Mouse (Mus musculus): ENCODE measurements around the gene Gm21954.

Gene Gm21954

DNA sequence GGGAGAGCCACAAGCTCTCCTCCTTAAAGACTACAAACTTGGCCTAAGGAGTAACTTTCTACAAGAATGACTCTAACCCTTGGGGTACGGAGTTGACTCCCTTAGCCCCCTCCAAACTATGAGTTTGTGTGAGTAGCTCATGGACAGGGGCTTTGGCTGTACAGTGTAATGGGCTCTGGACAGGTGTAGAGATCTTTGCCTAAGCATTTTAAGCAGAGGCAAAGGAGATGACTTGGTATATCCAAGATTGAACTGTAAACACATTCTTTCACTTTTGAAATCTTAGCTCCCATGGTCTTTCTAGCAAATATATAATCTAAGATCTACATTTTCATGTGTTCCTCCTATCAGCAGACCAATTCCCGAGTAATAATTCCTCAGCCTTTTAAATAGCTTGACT, at the start of gene Gm21954:
TSS of gene Gm21954 (minus strand) at position 101 of the 400 bp plus-strand sequence.
- in situ Hi-C loops (cut with MboI, MseI) = no loop called here

DNA sequence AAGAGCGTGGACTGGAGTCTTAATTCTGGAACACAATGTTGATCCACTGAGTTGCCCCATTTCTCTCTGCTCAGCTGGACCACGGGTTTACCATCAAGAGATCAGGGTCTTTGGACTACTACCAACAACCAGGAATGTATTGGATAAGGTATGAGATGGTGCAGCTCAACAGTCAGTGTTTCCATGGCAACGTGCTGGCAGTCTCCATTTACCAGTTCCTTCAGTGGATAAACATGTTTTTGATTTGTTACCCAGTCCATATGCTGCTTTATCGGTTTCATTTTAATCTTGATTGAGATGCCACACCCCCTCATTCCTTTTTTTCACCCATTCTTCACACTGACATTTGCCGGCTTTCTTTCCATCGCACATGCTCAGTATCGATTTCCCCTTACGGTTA, 49.8 kb upstream of the Gm21954 start:
- in situ Hi-C loops (cut with MboI, MseI) = no loop called here

DNA sequence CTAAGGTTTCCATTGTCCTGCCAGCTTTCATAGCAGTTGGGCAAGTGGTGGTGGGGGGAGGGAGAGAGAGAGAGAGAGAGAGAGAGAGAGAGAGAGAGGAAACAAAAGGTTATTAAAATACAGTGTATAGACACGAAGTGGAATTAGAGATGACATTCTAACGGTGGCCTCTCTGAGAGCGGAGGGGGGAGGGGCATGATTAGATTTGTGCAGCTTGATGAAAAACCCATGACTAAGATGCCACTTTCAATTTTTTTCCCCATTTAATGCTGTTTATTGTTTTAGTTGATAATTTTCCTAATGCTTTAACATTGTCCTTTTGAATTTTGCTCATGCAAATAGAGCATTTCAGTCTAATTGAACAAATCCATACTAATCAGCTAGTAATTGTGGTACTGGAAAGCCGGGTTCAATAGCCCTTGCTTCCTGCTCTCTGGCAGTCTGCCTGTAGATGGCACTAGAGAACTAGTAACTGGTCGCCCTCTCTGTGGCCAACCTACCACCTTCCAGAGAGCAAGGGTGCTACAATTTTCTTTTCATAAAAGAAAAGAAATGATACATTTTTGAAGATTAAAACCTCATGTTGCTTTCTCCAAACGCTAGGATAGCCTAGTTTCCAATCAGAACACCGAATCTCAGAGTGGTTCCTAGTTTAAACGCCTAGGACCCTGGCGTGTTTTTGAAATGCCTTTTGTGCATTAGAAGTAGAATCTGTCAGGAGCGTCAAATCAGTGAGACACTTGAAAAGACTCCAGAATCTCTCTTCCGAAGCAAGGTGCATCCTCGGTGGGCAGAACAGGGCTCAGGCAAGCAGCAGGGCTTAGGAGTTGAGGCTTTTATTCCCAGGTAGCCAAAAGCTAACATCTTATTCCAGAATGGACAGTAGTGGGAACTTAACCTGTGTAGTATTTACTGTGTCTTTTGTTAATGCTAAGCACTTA, 48.5 kb upstream of the Gm21954 start:
- in situ Hi-C loops (cut with MboI, MseI) = no loop called here

DNA sequence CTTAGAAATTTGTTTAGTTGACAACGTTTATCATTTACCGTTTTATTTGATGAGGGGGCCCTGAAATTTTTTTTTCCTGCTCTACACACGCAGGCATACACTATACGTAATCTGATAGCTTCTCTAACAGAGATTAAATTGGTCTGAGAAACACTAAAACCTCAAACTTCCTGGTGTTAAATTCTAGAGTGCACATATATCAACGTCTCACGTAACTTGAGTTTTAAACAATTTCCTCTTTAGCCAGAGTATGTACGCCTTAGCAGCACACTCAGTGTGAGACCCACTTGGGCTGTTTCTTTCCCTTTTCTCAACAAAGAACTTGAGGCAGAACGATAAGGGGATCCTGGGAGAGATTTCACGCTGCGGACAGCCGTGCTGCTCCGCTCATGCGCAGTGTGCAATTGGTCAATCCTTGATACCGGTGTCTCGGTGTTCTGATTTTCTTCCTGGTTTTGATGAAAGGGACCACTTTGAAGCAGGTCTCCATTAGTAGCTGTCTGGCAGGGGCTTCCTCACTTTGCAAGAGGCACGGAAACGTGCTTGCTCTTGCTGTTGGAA, 45.5 kb upstream of the Gm21954 start:
- in situ Hi-C loops (cut with MboI, MseI) = no loop called here

DNA sequence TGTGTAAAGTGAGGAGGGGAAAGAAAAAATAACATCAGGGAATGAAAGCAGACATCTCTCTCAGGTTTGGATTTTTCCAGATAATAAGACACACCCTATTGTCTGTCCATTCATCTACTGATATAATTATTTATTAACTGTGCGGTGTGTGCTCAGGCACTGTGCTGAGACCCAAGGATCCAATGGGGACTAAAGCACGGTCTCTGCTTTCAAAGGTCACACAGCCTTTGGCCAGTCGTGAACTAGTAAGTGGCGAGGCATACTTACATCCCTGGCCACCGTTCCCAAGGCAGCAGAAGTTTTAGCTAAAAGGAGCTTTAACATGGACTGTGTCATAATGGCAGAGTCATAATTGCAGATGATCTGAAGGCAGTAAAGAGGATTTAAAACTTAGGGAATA, 44.0 kb upstream of the Gm21954 start:
- in situ Hi-C loops (cut with MboI, MseI) = no loop called here

DNA sequence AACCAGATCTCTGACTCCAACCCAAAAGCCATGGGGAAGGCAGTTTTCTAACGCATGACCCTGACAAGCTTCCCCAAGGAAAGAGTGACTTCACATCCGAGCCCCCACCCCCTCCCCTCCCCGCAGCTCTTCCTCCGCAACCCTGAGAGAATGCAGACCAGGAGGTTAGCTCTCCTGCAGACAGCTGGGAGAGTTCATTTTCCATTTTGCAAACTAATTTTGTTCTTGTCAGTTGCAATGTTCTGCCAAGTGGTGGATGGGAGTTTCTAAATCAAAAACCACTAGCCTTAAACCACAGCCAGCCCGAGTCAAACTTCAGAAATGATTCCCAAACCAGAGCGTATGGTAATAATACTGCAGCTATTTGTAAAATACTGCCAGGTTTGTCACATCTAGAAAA, 39.6 kb upstream of the Gm21954 start:
- in situ Hi-C loops (cut with MboI, MseI) = no loop called here

DNA sequence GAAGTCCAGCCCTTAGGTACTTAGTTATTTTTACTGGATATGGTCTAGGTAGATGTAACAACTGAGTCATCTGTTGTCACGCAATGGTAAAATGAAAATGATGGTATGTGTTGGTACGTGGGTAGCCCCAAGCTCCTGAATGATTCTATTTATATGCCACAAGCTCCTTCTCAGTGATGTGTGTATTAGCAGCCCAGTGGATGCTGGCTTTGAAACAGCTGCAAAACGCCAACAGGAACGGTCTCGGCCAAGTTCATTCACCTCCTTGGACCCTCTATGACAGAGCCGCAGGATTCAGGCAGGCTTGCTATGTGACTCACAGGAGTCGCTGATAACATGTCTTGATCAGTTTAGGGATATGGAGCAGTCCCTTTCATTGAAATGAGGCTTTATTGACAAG, 38.2 kb upstream of the Gm21954 start:
- in situ Hi-C loops (cut with MboI, MseI) = no loop called here

DNA sequence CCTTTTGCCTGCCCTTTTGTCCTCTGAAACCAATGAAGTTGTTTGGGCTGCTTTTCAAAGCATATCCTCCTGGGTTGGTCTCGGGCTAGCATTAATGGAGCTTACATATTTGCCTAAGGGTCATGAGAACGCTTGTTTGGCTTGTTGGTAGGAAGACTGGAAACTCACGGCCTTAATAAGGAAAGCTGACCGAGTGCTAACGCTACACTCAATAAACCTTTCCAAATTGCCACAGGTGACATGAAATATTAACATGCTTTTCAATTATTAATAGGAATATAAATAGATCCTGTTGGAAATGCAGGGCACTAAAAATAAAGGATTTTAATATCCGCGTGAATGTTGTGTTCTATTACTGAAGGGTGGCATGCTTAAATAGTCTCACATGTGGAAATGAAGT, 27.3 kb upstream of the Gm21954 start:
- in situ Hi-C loops (cut with MboI, MseI) = no loop called here

DNA sequence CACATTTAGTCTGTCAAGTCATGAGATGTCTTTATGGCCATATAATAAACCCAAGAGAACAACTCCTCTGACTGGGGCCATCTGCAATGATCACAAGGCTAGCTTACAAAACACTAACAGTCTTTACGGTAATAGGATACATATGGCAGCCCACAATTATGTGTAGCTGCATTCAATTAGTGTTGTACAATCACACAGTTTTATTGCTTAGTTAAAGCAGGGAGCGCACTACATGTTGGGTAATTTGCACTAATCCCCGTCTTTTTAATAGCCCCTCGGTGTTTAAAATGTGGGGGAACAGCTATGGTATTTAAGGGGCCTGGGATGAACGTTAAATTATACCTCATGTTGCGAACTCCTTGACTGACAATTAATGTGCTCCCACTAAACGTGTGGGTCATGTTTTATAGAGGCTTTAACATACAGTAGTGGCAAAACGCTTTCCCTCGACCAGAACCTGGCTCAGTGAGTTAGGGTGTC, 24.5 kb upstream of the Gm21954 start:
- in situ Hi-C loops (cut with MboI, MseI) = no loop called here

DNA sequence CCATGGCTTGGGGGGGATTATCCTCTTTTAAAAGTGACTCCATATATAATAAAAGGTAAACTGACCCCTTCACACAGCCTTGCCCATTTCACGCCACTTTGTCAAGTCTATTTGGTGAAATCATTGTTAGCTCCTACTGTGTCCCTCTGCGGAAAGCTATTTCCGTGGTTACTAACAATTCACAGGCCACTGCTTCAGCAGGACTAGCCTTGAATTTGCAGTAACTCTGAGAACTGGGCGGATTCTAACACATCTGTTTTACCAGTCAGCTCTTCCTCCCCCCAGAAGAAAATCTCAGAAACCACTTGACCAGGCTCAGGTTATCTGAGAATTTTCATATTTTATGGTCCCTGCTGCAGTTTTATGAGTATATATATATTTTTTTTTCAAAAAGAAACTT, 23.9 kb upstream of the Gm21954 start:
- in situ Hi-C loops (cut with MboI, MseI) = no loop called here

DNA sequence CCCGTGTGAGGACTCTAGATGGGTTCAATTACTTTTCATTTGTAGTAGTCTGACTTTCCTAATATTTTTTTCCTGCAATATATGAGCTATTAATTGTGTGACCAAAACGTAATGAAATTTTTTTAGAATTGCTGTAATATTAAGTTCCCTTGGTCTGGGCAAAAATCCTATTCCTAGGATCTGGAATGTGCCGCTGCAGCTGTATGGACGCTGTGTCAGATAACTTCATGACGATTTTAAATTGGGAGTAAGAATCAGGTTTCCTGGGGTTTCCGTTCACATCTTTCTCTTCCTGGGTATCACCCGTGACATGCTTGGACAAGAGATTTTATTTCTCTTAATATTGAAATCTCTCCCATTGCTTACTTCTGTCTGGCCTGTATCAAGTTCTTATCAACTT, 23.2 kb upstream of the Gm21954 start:
- in situ Hi-C loops (cut with MboI, MseI) = no loop called here

DNA sequence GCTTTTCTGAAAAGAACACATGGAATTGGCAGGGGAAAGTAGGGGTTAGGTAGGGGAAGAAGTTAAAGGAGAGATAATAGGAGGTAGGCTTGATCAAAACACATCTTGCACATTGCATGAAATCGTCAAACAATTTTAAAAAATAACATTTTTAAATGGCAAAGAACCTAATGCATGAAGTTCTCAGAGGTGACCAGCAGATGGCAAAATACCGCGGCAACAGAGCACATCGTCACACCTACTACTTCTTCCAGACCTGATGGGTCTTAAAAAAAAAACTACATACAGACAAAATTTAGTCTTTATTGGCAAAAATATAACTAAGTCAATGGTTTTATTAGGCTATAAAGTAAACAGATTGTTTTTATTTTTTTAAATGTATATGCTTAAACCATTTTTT, 22.3 kb upstream of the Gm21954 start:
- in situ Hi-C loops (cut with MboI, MseI) = no loop called here

DNA sequence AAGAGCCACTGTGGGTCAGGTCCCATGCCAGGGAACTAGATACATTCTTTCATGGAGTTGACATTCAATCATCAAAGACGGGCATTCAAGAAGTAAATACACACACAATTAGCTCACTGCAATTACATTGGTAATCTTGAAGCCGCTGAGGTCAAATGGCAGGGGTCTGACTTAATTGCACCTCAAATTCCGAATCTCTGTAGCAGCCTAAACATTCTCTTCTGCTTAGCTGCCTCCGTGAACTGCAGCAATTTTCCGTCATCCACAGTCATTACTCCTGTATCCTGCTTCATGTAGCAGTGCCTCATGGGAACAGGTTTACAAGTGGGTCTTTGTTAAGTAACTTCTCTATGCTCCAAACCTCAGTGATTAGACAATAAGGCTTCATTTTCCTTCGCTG, 20.0 kb upstream of the Gm21954 start:
- in situ Hi-C loops (cut with MboI, MseI) = no loop called here

DNA sequence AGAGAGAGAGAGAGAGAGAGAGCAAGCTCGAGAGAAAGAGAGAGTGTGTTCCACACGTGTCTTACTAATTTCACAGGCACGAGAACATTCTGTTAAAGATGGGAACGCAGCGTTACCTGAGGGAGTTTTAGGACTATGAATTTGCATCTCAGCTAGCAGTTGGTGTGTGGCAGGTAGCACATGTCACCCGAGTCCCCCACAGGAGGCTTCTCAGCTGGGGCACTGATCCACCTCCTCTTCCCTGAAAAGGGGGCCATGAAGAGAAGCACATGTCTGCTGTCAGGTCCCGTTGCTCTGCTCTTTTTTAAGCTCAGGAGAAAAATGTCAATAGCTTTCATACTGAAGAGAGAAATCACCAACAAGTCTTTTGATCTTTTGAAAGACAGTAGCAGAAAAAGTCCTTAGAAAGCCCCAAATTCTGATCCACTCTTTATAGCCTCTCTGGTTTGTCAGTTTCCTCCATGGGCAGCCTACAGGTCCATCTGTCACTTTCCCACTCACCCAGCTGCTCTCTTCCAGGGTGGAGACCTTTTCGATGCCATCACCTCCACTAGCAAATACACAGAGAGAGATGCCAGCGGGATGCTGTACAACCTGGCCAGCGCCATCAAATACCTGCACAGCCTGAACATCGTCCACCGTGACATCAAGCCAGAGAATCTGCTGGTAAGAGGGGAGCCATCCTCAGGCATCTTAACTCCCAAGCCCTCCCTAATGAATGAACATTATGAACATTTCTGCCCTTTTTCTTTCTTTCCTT, 17.4 kb upstream of the Gm21954 start:
- in situ Hi-C loops (cut with MboI, MseI) = no loop called here

DNA sequence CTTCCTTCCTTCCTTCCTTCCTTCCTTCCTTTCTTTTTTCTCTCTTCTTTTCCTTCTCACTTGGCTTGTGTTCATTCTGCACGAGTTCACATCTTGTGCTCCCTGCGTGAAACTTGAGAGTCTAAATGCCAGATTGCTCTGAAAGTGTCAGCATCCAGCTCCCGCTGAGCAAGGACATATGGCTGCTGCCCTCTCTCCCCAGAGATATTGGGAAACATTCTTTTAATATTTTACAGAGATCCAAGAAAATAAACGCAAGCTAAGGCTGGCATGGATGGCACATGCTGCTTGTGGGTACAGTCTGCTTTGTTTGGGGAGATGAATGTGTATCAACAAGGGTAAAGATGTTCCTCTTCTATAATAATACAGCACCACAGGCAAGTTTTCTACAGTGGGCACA, 11.3 kb upstream of the Gm21954 start:
- in situ Hi-C loops (cut with MboI, MseI) = no loop called here

DNA sequence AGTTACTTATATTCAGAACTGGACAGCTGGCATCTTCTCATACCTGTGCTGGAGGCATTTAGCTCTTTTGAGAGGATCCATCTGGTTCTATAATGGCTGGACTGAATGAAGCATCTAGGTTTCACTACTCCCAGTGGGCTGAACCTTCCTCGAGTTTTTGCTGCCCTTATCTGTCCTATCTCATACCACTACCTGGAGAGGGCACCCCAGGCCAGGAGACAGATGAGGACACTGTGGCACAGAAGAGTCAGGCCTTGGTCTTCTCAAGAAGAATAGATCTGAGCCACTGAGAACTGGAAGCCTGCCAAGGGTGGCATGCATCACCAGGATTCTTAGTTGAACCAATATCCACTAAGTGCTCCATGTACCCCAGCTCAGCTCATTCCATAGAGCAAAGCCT, 9.1 kb upstream of the Gm21954 start:
- in situ Hi-C loops (cut with MboI, MseI) = no loop called here

DNA sequence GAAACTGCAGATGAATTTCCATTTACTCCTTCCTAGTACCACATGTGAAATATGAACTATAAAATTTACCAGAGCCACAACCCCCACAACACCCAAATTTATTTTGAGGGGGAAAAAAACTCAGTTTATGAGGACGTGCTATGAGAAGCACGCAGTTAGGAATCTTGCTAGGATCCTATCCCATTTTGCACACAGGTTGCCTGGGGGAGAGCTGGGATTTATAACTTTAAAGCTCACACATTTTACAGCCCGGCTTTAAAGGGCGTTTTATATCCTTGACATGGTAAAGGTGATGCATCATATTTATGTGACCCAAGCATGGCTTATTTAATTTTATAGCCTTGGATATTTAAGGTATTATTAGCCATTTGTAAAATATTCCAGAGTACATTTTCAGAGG, 7.3 kb upstream of the Gm21954 start:
- in situ Hi-C loops (cut with MboI, MseI) = no loop called here

DNA sequence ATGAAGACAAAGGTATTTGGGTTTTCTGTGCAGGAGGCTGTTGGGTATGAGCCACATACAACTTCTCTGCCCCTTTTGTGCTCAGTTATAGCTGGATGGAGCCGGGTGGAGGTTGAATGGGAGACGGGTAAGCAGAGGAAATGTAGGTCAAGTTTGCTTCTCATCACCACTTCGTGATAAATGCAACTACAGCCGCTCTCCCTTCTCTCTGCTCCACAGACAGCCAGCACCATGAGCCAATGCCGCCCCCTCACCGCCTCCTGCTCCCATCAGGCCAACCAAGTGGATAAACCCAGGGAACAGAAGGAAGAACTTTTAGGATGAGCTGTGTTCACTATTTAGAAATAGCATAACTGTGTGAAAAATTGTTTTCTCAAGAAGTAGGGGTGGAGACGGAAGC, 4.7 kb upstream of the Gm21954 start:
- in situ Hi-C loops (cut with MboI, MseI) = no loop called here

DNA sequence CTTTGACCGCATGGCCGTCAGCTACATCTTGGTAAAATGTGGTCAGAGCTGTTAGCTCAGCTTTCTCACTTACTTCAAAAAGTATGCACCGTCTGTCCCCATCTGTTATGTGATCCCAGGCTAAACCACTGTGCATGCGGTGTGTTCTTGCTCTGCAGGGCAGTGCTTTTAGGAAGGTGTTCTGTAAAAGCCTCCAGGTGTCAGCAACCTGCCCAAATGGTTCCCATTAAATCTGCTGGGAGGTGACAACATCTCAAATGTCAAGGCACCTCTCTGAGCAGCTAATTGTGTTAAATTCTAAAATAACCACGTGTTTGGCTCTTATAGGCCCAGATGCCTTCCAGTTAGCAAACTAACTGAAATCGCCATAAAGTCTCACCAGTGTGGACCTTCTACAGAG, 1.1 kb upstream of the Gm21954 start:
- in situ Hi-C loops (cut with MboI, MseI) = no loop called here

DNA sequence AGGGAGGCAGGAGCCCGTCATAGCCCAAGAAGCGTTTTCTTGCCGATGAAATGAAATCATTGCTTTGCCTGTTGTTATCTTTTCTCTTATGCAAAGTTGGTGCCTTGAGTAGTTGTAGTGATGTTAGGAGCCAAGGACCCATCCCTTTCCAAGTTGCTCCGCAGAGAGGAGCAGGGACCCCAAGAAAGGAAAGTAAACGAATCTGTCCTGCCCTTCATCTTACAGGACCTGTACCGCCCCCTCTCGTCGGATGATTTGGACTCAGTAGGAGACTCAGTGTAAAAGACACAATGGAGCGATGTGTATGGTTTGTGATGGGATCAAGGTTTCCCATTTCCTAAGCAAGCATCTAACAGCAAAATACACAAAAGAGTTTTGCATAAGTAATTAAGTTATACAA, 5.7 kb downstream of the Gm21954 start:
- in situ Hi-C loops (cut with MboI, MseI) = loop anchor here in 1 of 2 experiments (10.0 kb wide), 1 partner anchor 838 kb away; no protein-coding TSS in a partner anchor

DNA sequence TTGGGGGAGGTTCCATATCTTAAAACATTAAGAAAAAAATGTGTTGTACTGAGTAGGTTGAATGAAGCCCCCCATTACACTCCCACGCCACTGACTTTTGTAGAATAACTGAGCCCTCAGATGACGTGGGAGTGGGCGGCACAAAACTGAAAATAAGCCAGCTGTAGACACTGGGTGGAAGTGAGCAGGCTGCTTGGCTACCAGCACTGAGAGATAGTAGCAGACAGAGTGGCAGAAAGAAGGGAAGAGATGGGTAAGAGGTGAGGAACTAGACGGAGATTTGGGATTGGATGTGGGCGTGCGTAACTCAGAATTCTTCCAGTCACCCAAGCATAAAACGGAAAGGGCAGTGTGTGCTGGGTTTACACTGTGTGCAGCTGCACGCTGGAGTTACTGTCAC, 6.2 kb downstream of the Gm21954 start:
- in situ Hi-C loops (cut with MboI, MseI) = loop anchor here in 1 of 2 experiments (10.0 kb wide), 1 partner anchor 839 kb away; no protein-coding TSS in a partner anchor

DNA sequence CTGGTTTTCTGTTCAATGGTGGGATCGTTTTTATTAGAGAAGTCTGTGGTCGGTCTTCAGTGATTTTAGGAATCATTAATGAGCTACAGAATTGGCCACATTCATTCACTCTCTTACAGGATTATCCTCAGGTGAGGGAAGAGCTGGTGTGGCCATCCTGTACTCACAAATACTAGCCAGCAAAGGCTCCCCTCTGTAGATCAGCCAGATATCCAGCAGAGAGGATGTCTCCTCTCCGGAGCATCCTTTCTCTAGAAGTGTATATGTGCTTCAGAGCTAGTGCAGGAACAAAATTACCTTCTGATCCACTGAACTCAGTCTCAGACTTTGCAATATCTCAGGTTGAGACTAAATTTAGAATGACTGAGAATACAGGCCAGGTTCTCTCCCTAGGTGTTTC, 7.8 kb downstream of the Gm21954 start:
- in situ Hi-C loops (cut with MboI, MseI) = loop anchor here in 1 of 2 experiments (5.0 to 10.0 kb wide), 2 partner anchors 47 to 841 kb away; no protein-coding TSS in a partner anchor
